Mouse (Mus musculus): ENCODE results near the gene Npas1.

DNA sequence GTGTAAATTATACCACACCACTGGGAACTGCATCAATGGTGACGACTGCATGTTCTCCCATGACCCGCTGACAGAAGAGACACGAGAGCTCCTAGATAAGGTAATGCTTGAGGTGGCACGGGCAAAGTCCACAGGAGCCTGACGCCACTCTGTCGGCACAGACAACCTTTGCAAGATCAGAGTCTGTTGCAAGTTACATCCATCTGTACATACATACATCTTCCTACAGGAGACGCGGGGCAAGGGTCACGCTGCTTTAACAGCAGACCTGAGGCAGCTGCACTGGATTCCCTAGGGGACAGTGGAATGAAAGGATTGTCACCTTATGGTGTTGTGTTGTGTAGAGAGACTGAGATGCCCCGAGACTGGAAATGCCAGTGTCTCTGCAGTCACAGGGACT lies 51.8 kb downstream of the Npas1 start:
- TF ChIP-seq ZNF384 (IDR thresholded peaks at IDR 0.05; ENCODE audit: low read depth, low read length) (no peak), HCFC1 (IDR thresholded peaks at IDR 0.05; ENCODE audit: borderline replicate concordance, insufficient read depth, low read length) (no peak), CHD2 (IDR thresholded peaks at IDR 0.05; ENCODE audit: low read depth, low read length) (no peak), MAFK (IDR thresholded peaks at IDR 0.05; ENCODE audit: insufficient read depth, low read depth, low read length) (no peak)
